Mouse (Mus musculus) liver, postnatal 0 days (tissue): Measurements from ENCODE around the gene Mob3b. TPM values are rescaled to one million over a fixed set of nuclear protein-coding genes. Genes with fewer than 3 reads are reported as not detected.

ENCODE experiments used
- ATAC-seq: fragments of 200-750 bp; cut with Nextera tagmentation; 2 replicates; pipeline ENCODE4 v1.8.0; 2017; ENCODE audit warnings: mild to moderate bottlenecking, moderate library complexity
- DNase-seq: peaks from one replicate; pipeline ENCODE4 v3.0.0-alpha.2; 2016
- H3K27ac ChIP-seq: fragments of 300-500 bp; sonication (generic); 2 replicates; pipeline ENCODE4 v1.5.1; 2014; ENCODE audit warnings: antibody characterized with exemption, moderate library complexity, mild to moderate bottlenecking, low read depth
- H3K27me3 ChIP-seq: fragments of 300-500 bp; sonication (generic); 2 replicates; pipeline ENCODE4 v1.6.1; 2014; ENCODE audit warnings: low read length, control low read depth, mixed read lengths; ENCODE audit not compliant: insufficient read depth
- H3K36me3 ChIP-seq: fragments of 300-500 bp; sonication (generic); replicated peaks from 2 replicates; pipeline ENCODE4 v1.6.1; 2014; ENCODE audit warnings: mild to moderate bottlenecking, control low read depth, low read length, moderate library complexity, mixed read lengths; ENCODE audit not compliant: insufficient read depth
- H3K4me1 ChIP-seq: fragments of 300-500 bp; sonication (generic); 2 replicates; pipeline ENCODE4 v1.6.1; 2014; ENCODE audit warnings: antibody characterized with exemption, mild to moderate bottlenecking, control low read depth; ENCODE audit not compliant: insufficient read depth
- H3K4me2 ChIP-seq: fragments of 300-500 bp; sonication (generic); 2 replicates; pipeline ENCODE4 v1.6.1; 2014; ENCODE audit warnings: low read depth, mild to moderate bottlenecking, low read length, moderate library complexity, mixed read lengths
- H3K4me3 ChIP-seq: fragments of 300-500 bp; sonication (generic); 2 replicates; pipeline ENCODE4 v1.5.1; 2014; ENCODE audit warnings: low read depth, low read length
- H3K9ac ChIP-seq: fragments of 300-500 bp; sonication (generic); replicated peaks from 2 replicates; pipeline ENCODE4 v1.6.1; 2014; ENCODE audit warnings: mild to moderate bottlenecking, moderate library complexity
- H3K9me3 ChIP-seq: fragments of 300-500 bp; sonication (generic); 2 replicates; pipeline ENCODE4 v1.6.1; 2016; ENCODE audit warnings: mild to moderate bottlenecking, control low read depth, low read length, mixed read lengths
- CTCF ChIP-seq: sonication (generic); IDR thresholded peaks from 2 replicates; pipeline ENCODE4 v1.5.1; 2016; ENCODE audit warnings: antibody characterized with exemption, low read depth
- EP300 ChIP-seq: IDR thresholded peaks from 2 replicates; pipeline ENCODE4 v1.6.1; 2016; ENCODE audit warnings: antibody characterized with exemption, low read depth, mild to moderate bottlenecking
- WGBS: fragments of 180-500 bp; shearing (Covaris S2); extraction: QIAGEN DNeasy Blood & Tissue Kit; methylation state at CpG from one replicate; pipeline ENCODE4 v1.1.7; 2014; ENCODE audit not compliant: insufficient replicate concordance; 5-methylcytosine and 5-hydroxymethylcytosine counted together
- polyA plus RNA-seq: library from polyadenylated mRNA; unstranded; fragments of >200 nt; fragmentation: Nextera tagmentation; extraction: Ambion mirVana; gene quantifications from 2 replicates; pipeline ENCODE4 v1.2.1, GENCODE M21; 2015

Mob3b gene
- polyA plus RNA-seq, 1 experiment from 2014 or later = 13.6 TPM

DNA sequence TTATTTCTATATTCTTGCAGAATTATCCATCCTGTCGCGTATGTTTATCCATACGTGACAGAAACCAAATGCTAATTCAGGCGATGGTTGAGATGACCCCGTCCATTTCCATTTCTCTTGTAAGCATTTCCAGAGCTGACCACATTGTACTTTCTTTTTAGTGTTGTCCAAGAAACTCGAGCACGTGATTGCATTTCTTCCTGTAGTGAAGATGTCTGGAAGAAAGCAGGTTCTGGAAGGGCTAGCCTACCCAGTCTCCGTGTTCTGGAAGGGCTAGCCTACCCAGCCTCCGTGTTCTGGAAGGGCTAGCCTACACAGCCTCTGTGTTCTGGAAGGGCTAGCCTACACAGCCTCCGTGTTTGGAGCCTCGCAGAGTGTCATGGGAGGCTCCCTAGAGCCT is 33.3 kb downstream of the Mob3b start:
- H3K36me3 ChIP-seq = no peaks in the 10 kb centered on the region; the same call in 1 of the 2 replicates
- H3K27ac ChIP-seq = no peak overlapping the region
- no peaks in the 10 kb centered on the region for H3K9me3 ChIP-seq
- 77% methylated on average over 11 of the region's 11 CpGs for WGBS
- no peak overlapping the region for H3K4me3 ChIP-seq
- no peak overlapping the region for H3K4me2 ChIP-seq
- TF ChIP-seq EP300 = no peak
- no peak for TF ChIP-seq CTCF
- ATAC-seq = no peak
- peaks cover 24% of the 10 kb centered on the region for H3K4me1 ChIP-seq
- H3K9ac ChIP-seq = no peak overlapping the region
- H3K27me3 ChIP-seq = no peaks in the 10 kb centered on the region
- DNase-seq = no peak

DNA sequence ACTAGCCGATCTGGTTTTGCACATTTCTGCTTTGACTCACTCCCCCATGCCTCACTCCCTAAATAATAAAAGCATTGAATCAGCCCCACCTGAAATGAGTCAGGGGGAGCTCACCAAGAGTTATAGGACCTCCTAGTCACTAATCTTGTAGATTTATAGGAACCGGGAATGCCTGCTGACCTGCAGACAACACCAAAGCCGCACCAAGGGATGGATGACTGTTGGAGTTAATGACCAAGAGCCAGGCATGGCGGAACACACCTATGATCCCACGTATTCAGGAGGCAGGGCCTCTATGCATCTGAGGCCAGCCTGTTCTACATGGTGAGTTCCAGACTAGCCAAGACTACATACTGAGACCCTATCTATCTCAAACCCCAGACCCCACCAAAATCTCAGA is 34.2 kb downstream of the Mob3b start:
- Histone ChIP-seq H3K36me3 (no peaks in the 10 kb centered on the region; the same call in 1 of the 2 replicates), H3K4me1 (peaks cover 24% of the 10 kb centered on the region), H3K9ac (no peak overlapping the region), H3K27me3 (no peaks in the 10 kb centered on the region), H3K9me3 (no peaks in the 10 kb centered on the region), H3K27ac (no peak overlapping the region), H3K4me2 (no peak overlapping the region), H3K4me3 (no peak overlapping the region)
- no peak for ATAC-seq
- no peak for DNase-seq
- WGBS = 80% methylated on average over 5 of the region's 5 CpGs
- TF ChIP-seq EP300 (no peak), CTCF (no peak)

DNA sequence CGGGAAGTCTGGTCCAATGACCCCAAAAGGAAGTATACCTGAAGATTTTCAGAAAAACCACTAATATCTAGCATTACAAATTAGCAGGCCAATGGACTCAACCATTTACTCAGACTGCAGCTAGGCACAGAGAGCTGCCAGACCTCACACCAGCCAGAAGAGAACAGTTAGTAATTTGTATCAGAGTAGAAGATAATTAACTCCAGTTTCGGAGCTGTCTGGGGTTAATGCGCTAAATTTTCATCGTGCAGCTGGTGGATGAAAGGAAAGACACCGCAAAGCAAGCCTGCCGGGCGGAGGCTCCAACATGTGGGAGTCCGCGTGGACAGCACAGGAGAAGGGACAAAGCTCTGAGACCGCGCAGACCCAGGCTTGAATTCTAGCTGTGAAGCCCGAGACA is 36.2 kb downstream of the Mob3b start:
- no peak for TF ChIP-seq CTCF
- TF ChIP-seq EP300 = no peak
- Histone ChIP-seq H3K9ac (no peak overlapping the region), H3K4me2 (no peak overlapping the region), H3K4me1 (peaks cover 15% of the 10 kb centered on the region), H3K36me3 (no peaks in the 10 kb centered on the region; the same call in 1 of the 2 replicates), H3K4me3 (no peak overlapping the region), H3K27ac (no peak overlapping the region), H3K9me3 (no peaks in the 10 kb centered on the region), H3K27me3 (no peaks in the 10 kb centered on the region)
- DNase-seq (no peak), ATAC-seq (no peak)
- 79% methylated on average over 12 of the region's 12 CpGs for WGBS

DNA sequence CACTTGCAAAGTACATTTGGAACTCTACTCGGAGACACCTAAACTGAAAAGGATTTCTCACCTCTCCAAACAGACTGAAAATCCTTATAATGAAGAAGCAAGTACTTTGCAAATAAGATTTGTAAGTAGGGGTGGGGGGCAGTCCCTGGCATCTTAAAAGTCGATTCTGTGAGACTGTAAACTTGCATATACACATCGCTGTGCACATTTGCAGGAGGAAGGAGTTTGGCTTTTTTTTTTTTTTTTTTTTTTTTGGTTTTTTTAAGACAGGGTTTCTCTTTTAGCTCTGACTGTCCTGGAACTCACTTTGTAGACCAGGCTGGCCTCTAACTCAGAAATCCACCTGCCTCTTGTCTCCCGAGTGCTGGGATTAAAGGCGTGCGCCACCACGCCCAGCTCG is 36.7 kb downstream of the Mob3b start:
- no peak overlapping the region for H3K27ac ChIP-seq
- H3K36me3 ChIP-seq = no peaks in the 10 kb centered on the region; the same call in 1 of the 2 replicates
- no peak for TF ChIP-seq CTCF
- TF ChIP-seq EP300 = no peak
- H3K9me3 ChIP-seq = no peaks in the 10 kb centered on the region
- DNase-seq (no peak), ATAC-seq (no peak)
- H3K4me3 ChIP-seq = no peak overlapping the region
- H3K27me3 ChIP-seq = no peaks in the 10 kb centered on the region
- H3K9ac ChIP-seq = no peak overlapping the region
- H3K4me1 ChIP-seq = peaks cover 12% of the 10 kb centered on the region; the same call in 1 of the 2 replicates
- WGBS = 84% methylated on average over 8 of the region's 8 CpGs
- H3K4me2 ChIP-seq = no peak overlapping the region

DNA sequence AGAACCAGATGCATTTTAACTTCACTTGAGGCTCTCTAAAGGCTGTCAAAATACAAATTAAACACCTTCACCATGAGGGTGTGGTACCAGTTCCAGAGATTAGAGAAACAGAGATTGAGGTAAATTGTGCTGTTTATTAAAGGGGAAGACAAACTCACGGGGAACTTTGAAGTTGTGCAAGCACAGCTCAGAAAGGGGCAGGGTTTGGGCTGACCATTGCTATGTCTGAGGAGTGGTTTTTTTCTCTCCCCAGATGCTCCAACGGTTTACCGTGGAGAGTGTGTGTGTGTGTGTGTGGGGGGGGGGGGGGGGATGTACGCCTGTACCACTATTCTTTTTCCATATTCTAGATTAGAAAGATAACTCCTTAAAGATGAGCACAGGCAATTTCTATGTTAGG is 37.1 kb downstream of the Mob3b start:
- Histone ChIP-seq H3K4me2 (no peak overlapping the region), H3K9ac (no peak overlapping the region), H3K4me3 (no peak overlapping the region), H3K36me3 (no peaks in the 10 kb centered on the region; the same call in 1 of the 2 replicates), H3K27me3 (no peaks in the 10 kb centered on the region), H3K27ac (no peak overlapping the region), H3K9me3 (no peaks in the 10 kb centered on the region), H3K4me1 (peaks cover 12% of the 10 kb centered on the region; the same call in 1 of the 2 replicates)
- DNase-seq (no peak), ATAC-seq (no peak)
- TF ChIP-seq CTCF (no peak), EP300 (no peak)
- 29% methylated on average over 4 of the region's 4 CpGs for WGBS

DNA sequence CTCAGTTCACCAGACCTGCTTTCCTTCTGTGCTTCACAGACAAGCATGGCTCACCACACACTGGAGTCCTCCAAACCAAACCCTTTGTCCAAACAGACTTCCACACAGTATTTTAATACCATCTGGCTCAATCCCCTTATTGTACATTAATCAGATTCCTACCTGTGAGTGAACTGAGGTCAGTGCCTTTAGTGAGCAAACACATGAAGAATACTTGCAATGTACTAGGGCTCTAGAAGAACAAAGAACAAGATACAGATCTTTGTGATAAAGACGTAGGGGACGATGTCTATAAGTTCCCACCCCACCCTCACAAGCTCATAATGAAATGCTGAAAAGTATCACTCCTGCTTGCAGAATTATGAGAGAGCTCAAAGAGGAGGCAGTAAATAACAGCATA is 38.4 kb downstream of the Mob3b start:
- H3K4me3 ChIP-seq = no peak overlapping the region
- peaks cover 9% of the 10 kb centered on the region; the same call in 1 of the 2 replicates for H3K4me1 ChIP-seq
- H3K36me3 ChIP-seq = no peaks in the 10 kb centered on the region; the same call in 1 of the 2 replicates
- no peak overlapping the region for H3K27ac ChIP-seq
- ATAC-seq (no peak), DNase-seq (no peak)
- H3K9me3 ChIP-seq = no peaks in the 10 kb centered on the region
- no peak for TF ChIP-seq EP300
- no peak for TF ChIP-seq CTCF
- no peaks in the 10 kb centered on the region for H3K27me3 ChIP-seq
- no peak overlapping the region for H3K9ac ChIP-seq
- WGBS = 64% methylated on average over 2 of the region's 2 CpGs
- H3K4me2 ChIP-seq = no peak overlapping the region

DNA sequence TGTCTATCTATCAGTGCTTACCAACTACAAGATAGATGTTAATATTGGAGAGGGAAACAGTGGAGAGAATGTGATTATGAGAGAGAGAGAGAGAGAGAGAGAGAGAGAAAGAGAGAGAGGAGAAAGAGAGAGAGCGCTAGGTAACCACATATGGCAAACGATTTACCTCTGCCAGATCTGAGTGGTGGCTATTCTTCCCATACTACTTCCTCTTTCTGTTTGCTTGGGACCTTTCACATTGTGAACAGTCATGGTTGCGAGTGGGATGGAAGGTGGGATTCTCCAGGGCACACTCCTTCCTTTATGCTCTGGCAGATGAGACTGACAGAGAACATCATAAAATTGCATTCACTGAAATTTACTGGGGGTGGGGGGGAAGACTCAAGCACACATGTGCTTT is 40.1 kb downstream of the Mob3b start:
- H3K4me3 ChIP-seq = no peak overlapping the region
- no peaks in the 10 kb centered on the region for H3K36me3 ChIP-seq
- H3K4me2 ChIP-seq = no peak overlapping the region
- H3K9me3 ChIP-seq = no peaks in the 10 kb centered on the region
- H3K4me1 ChIP-seq = peaks cover 11% of the 10 kb centered on the region; the same call in 1 of the 2 replicates
- DNase-seq = no peak
- no peak overlapping the region for H3K27ac ChIP-seq
- no peak for TF ChIP-seq EP300
- WGBS = 64% methylated on average over 3 of the region's 3 CpGs
- no peak for ATAC-seq
- H3K27me3 ChIP-seq = no peaks in the 10 kb centered on the region
- no peak overlapping the region for H3K9ac ChIP-seq
